Mouse (Mus musculus): ENCODE measurements around the gene Zfp989. TPM values are rescaled to one million over a fixed set of nuclear protein-coding genes. Genes with fewer than 3 reads are reported as not detected.

Zfp989 gene
- 0.02 and 0.10 TPM in 2 replicates for polyA plus RNA-seq (2012; rRNA removed)

GRCm38 (mm10) chr4:146971757-146972156 lies at the start of gene Zfp989:
Zfp989 (plus strand) TSS chr4:146971976.

GRCm38 (mm10) chr4:147021550-147021949 lies 49.8 kb downstream of the Zfp989 start, which contains the start of gene Rex2:
Rex2 (plus strand) TSS chr4:147021850.

Other genes starting within 250 kb of the Zfp989 start
- not detected in 2 replicates for gene Gm21411, start 62.4 kb upstream of the Zfp989 start, polyA plus RNA-seq (2012; rRNA removed)
- gene Rex2, start 49.9 kb downstream of the Zfp989 start, polyA plus RNA-seq (2012; rRNA removed): 0.12 TPM in 1 of 2 replicates, not detected in the other
- gene Zfp991, start 160.1 kb downstream of the Zfp989 start, polyA plus RNA-seq (2012; rRNA removed): 3.5 and 7.7 TPM in 2 replicates

All from central nervous system, embryonic 11.5 days (tissue).